Mouse (Mus musculus) left cerebral cortex, adult 9 months (tissue): ENCODE results near the gene Btbd35f25.
"Not testable (repeated sequence)": the region's sequence is repeated elsewhere in the genome, so short reads cannot be mapped to it uniquely, and the experiment has no call there.

Experiments used
- DNase-seq, 2 experiments: peaks; one replicate each; pipeline ENCODE4 v3.0.0; 2022; ENCODE audit warnings: low spot score in 2 of 2

The Btbd35f25 gene

DNA sequence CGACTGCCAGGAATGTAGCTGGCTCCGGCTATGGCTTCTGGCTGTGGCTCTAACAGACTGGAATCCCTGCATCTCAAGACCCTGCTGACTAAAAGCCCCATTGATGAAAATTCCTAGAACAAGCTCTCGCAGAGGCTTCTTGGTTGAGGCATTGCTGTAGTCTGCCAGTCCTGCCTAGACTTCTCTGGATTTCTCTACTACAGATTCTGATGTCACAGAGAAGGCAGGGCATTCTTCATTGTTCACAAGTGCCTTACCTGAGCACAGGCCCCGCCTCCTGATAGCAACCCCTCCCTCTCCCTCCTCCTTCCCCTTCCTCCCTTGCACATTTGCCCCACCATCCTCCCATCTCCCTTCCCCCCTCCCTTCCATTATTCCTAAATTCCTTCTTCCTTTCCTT is at the start of gene Btbd35f25:
Gene Btbd35f25, minus strand, starts transcription at position 101 of the 400 bp plus-strand sequence.
- not testable (repeated sequence) for DNase-seq

DNA sequence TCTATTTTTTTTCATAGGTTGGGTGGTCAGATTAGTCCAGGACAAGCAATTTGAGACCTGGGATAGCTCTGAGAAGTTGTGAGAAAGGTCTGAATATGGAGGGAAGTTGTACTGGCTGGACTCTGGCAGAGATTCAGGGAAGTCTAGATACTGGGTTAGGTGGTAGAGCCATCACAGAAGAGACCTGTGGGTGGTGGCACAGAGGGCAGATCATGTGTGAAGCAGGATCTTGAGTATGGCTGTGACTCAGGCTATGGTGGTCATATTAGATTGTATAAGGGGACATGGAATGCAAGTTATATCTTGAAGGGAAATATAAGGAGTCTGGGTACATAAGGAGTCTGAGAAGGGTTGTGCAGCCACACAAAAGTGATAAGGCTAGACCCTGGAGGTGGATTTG is 49.3 kb upstream of the Btbd35f25 start:
- DNase-seq, result no peak

DNA sequence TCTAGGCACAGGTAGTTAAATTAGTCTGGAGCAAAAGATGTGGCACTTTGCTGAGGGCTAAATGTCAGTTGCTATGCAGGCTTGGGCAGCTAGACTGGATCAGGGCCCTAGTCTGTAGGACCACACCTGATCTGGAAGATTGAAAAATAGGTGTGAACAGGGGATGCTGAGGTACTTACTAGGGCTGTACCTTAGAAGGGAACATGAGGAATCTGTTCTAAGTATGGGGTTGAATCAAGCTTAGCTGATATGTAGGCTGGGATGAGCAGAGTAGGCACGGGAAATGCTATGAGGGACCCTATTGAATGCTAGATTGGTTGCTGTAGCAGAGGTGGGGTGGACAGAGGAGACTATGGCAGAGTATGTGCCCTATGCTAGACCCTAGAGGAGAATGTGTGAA is 47.0 kb upstream of the Btbd35f25 start:
- no peak for DNase-seq

DNA sequence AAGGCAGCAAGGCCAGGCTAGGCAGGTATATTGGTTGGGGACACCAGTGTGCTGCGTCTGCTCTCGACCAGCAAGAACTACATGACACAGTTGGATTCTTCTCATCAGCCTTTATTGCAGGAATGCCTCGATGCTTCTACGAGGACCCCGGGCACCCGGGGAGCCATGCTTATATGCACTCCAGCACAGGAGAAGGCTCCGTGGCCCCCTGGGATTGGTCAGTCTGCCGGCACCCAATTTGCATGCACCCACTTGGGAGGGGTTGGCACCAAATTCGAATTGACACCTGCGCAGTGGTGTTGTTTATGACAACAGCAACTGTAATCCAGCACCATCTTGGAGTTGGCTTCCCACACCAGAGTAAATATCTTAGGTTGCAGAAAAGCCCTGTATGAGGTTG is 28.1 kb upstream of the Btbd35f25 start:
- DNase-seq, result no peak

DNA sequence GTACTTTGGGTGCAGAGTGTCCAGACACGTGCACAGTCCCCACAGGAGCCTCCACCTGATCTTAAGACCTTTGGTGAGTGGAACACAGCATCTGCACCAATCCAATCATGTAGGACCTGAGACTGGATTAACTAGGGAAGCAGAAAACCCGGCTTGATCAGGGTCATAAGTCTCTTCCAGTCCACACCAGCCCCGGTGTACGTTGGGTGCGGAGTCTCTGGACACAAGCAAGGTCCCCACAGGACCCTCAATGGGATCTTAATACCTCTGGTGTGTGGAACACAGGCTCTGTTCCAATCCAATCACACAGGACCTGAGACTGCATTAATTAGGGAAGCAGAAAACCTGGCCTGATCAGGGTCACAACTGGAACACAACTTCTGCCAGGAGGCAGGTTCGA is 20.0 kb upstream of the Btbd35f25 start:
- no peak for DNase-seq
